Mouse (Mus musculus) brain, embryonic 18.5 days (tissue): ENCODE measurements at regions not wholly inside any gene's neighbourhood (a gene's known extent, or its start where the extent isn't known, plus 50 kb on each side); places are given as distances from the start of the nearest gene placed in this dataset.
"Not testable (repeated sequence)": the region's sequence is repeated elsewhere in the genome, so short reads cannot be mapped to it uniquely, and the experiment has no call there.

Experiments
- DNase-seq: peaks from one replicate; pipeline ENCODE4 v3.0.0-alpha.2; 2012; ENCODE audit warnings: low read depth, low spot score

DNA sequence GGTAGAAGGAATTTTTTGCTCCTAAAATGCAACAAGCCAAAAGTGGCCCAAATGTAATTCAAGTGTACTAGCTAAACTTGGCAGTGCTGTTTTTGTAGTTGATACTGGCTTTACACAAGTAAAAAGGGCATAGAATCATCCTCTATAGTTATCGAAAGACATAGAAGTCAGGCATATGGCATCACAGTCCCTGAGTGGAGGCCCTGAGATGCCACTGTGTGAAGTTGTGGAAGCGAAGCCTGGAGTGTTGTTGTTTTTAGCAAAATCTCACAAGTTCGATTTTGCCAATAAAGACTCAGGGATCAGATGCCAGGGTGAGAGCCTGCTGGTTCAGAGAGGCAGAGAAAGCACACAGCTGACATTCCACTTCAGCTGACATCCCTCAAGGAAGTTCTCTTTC is 121.6 kb upstream of the C9orf72 start:
- DNase-seq: no peak

- no peak for DNase-seq
Observed at GRCm38 (mm10) chr4:35343751-35344150, 117.8 kb upstream of the C9orf72 start.

GRCm38 (mm10) chr4:35331161-35331560 is 105.2 kb upstream of the C9orf72 start:
- no peak for DNase-seq

GRCm38 (mm10) chr4:35325300-35325699 is 99.3 kb upstream of the C9orf72 start:
- DNase-seq: no peak

DNA sequence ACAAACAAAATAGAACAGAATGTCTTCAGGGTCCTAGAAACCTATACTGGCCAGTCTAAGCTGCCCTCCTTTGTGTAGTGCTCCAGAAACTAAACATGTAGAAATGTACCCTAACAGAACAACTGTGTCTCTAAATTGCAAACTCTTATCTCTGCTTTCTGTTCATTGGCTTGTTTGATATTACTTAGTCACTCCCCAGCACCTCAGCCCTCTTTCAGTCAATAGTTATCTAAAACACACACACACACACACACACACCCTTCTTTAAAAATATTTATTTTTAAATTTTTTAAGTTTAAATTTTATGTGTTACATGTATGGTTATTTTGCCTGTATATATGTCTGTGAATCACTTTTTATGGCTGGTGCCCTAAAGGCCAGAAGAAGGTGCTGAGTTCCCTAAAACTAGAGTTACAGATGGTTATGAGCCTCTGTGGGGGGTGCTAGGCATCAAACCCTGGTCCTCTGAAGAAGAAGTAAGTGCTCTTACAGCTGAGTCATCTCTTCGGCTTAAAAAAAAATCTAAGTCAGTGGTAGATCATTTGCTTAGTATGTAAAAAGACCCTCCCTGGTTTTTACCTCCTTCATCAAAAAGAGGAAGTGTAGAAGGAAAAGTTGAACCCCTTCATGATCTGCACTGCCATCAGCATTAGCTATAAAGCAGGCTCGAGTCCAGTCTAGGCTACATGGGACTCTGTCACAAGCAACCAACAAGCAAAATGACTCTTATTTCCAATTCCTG is 96.6 kb upstream of the C9orf72 start:
- no peak for DNase-seq

- DNase-seq: no peak
Observed at GRCm38 (mm10) chr4:35310396-35310977, 84.5 kb upstream of the C9orf72 start.

GRCm38 (mm10) chr4:35308221-35308620 is 82.2 kb upstream of the C9orf72 start:
- DNase-seq: no peak

GRCm38 (mm10) chr4:35305210-35305609 is 79.2 kb upstream of the C9orf72 start:
- no peak for DNase-seq

GRCm38 (mm10) chr4:35300848-35301247 is 74.9 kb upstream of the C9orf72 start:
- DNase-seq: peak; percentile 18

GRCm38 (mm10) chr4:35300374-35300773 is 74.4 kb upstream of the C9orf72 start:
- not testable (repeated sequence) for DNase-seq

DNA sequence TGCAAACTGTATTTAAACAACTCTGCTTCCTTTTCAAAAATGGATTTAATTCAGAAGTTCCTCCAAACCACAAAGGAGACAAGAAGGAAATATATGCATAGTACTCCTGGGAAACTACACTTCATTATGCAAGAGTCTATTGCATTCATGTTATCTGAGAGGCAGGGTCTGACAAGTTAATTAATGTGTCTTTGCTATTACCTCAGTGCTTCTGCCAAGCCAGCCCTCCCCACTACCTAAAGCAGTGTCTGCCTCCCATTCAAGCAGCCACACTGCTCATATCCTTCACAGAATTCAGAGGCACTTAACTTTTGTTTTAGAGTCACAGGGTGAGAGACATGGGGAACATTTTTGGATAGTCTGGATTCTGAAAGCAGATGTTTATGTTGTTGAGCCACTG is 58.6 kb upstream of the C9orf72 start:
- peak; percentile 14 for DNase-seq
